Mouse (Mus musculus): ENCODE measurements around the gene Erp27. TPM values are rescaled to one million over a fixed set of nuclear protein-coding genes. Genes with fewer than 3 reads are reported as not detected.

Gene Erp27
- polyA plus RNA-seq, 1 experiment from 2014 or later: 0.80 TPM

DNA sequence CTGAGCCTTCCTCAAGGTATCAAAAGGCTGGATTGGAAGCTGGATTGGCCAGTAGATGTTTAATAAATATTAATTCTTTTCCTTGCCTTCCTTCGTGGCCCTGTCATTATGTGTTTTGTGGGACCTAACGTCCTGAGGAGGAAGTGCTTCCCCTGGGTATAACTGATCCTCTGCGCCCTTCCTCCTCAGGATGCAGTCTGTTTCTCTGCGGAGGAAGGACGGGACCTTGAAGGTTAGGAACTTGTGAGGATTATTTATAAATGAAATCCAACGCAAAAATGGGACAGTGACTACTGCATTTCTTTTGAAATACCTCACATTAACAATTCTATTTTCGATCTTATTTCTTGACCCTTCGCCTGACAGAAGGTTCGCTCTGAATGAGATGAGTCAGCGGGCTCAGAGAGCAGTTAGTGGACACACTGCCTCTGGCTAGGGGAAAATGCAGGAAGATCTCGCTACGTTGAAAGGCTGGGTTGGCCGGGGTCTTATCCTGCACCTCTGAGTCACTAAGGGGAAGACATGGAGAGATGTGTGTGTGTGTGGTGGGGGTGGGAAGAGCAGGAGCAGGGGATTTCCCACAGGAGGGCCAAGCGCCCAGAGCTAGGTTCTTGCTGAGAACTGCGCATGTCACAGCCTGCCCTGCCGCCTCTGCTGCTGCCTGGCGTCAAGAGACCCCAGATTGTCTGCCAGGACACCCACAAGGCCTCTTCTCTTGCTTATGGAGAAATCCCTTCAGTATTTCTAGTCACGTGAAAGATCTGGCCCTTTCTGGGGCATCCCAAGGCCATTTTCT, 16.5 kb upstream of the Erp27 start:
- peak overlapping the region; percentile 77 for H3K27ac ChIP-seq (replicated peaks)
- H3K4me3 ChIP-seq: no peak overlapping the region
- WGBS: 59% methylated on average over 18 of the region's 18 CpGs
- peaks cover under 1% of the 10 kb centered on the region; the same call in 1 of the 2 replicates for H3K36me3 ChIP-seq
- peak overlapping the region; percentile 25 for H3K4me2 ChIP-seq
- H3K9me3 ChIP-seq: no peaks in the 10 kb centered on the region
- no peak for ATAC-seq (ENCODE audit: extremely low read depth, insufficient number of reproducible peaks, low FRiP score, low TSS enrichment)
- H3K9ac ChIP-seq: 0 out of 2 replicates have a peak overlapping the region, but pooled peaks have one; percentile 37
- H3K4me1 ChIP-seq: peaks cover 50% of the 10 kb centered on the region
- no peaks in the 10 kb centered on the region for H3K27me3 ChIP-seq (replicated peaks)

DNA sequence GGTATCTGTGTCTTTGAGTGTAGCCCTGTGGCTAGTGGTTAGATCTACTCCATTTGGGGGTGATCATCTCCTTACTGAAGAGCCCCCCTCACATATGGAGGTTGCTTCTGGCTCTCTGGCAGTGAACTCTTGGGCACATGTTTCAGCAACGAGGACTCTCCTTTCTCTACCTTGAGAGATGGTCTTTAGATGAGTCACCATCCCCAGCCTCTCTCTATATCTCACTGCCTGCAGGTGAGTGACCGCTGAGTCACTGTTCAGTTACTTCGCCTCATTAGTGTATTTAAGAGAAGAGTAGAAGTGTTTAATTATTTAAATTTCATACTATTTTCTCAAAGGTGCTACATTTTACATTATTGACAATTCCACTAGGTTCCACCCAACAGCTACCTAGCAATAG, 15.1 kb upstream of the Erp27 start:
- H3K36me3 ChIP-seq: peaks cover 8% of the 10 kb centered on the region
- H3K9me3 ChIP-seq: no peaks in the 10 kb centered on the region
- H3K4me2 ChIP-seq: no peak overlapping the region
- no peak overlapping the region for H3K9ac ChIP-seq
- H3K27ac ChIP-seq (replicated peaks): no peak overlapping the region
- peaks cover 42% of the 10 kb centered on the region for H3K4me1 ChIP-seq
- H3K27me3 ChIP-seq (replicated peaks): no peaks in the 10 kb centered on the region
- ATAC-seq (ENCODE audit: extremely low read depth, insufficient number of reproducible peaks, low FRiP score, low TSS enrichment): no peak
- H3K4me3 ChIP-seq: no peak overlapping the region
- WGBS: 77% methylated on average over 3 of the region's 3 CpGs

DNA sequence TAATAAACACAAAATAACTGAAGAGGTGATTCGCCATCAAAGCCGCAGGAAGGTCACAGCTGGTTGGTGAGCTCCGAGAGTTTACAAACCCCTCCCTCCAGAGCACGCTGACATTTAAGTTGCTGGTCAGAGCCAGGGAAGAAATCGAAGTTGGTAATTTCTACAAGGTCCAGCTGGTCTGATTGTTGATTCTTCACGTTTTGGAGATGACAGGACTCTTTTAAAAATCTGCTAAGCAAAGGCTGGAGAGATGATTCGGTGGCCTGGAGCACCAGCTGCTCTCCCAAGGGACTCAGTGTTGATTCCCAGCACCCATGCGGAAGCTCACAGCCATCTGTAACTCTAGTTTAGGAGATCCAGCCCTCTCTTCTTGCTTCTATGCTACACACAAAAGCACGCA, 14.4 kb upstream of the Erp27 start:
- no peak for ATAC-seq (ENCODE audit: extremely low read depth, insufficient number of reproducible peaks, low FRiP score, low TSS enrichment)
- Histone ChIP-seq H3K4me1 (peaks cover 40% of the 10 kb centered on the region), H3K4me2 (no peak overlapping the region), H3K27ac (replicated peaks) (no peak overlapping the region), H3K27me3 (replicated peaks) (no peaks in the 10 kb centered on the region), H3K4me3 (no peak overlapping the region), H3K9ac (no peak overlapping the region), H3K36me3 (peaks cover 14% of the 10 kb centered on the region), H3K9me3 (no peaks in the 10 kb centered on the region)
- WGBS: 83% methylated on average over 9 of the region's 9 CpGs

DNA sequence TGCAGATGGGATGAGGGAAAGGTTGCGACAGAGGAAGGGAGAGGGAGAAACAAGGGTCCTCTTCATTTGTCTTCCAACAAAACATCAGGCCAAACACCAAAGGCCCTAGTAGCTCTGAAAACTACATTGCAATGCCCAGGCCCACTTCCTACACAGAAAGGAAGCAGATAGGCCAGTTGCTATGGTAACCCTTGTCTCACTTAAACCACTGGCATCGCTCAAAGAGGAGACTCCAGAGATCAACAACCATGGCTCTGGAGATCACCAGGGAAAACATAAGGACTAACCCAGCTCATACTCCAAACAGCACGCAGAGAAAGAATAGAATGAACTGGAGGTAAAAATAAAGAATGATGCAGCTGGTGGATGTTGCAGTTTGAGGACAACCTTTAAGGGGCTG, 13.3 kb upstream of the Erp27 start:
- 59% methylated on average over 3 of the region's 3 CpGs for WGBS

DNA sequence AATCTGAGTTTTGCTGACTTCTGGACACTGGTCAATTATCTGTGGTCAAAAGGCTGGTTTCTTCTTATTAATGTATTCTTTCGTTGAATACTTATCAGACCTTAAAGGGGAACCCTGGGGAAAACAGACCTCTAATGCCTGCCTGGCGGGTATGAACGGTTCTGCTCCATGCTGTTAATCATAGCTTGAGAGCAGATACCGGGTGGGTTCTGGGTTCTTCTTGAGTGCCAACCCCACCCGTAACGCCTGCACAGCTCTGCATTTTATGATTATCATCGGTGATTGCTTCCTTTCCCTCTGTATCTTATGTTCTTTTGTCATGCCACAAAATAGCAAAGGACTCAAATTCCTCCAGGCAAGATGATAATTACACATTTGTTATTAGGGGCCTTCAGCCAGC, 12.1 kb upstream of the Erp27 start:
- 0 out of 2 replicates have a peak overlapping the region, but pooled peaks have one; percentile 17 for H3K27ac ChIP-seq (replicated peaks)
- peaks cover 14% of the 10 kb centered on the region for H3K36me3 ChIP-seq
- H3K27me3 ChIP-seq (replicated peaks): no peaks in the 10 kb centered on the region
- no peaks in the 10 kb centered on the region for H3K9me3 ChIP-seq
- peaks cover 31% of the 10 kb centered on the region for H3K4me1 ChIP-seq
- 69% methylated on average over 7 of the region's 7 CpGs for WGBS
- no peak for ATAC-seq (ENCODE audit: extremely low read depth, insufficient number of reproducible peaks, low FRiP score, low TSS enrichment)
- no peak overlapping the region for H3K9ac ChIP-seq
- no peak overlapping the region for H3K4me3 ChIP-seq
- no peak overlapping the region for H3K4me2 ChIP-seq

More for the DNA sequence above, 13.3 kb upstream of the Erp27 start:
- Histone ChIP-seq H3K9me3 (no peaks in the 10 kb centered on the region), H3K4me3 (no peak overlapping the region), H3K4me1 (peaks cover 40% of the 10 kb centered on the region), H3K4me2 (no peak overlapping the region), H3K27ac (replicated peaks) (no peak overlapping the region), H3K9ac (no peak overlapping the region), H3K36me3 (peaks cover 14% of the 10 kb centered on the region), H3K27me3 (replicated peaks) (no peaks in the 10 kb centered on the region)
- ATAC-seq (ENCODE audit: extremely low read depth, insufficient number of reproducible peaks, low FRiP score, low TSS enrichment): no peak

DNA sequence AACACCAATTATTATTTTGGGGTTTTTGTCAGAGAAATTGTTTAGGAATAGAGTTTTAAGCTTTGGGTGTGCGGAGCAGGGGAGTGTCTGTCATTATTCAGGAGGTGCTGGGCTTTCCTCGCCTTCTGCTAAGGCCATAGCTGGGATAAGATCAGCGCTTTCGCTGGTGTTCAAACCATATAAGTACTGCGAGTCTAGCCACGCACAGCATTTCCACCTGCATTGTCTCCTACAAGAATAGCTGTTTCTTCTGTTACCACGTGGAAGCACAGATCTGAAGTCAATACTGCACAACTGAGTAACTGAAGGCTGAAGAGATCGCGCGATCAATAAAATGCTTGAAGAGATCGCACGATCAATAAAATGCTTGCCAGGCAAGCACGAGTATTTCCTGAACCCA, 9.3 kb upstream of the Erp27 start:
- Histone ChIP-seq H3K9me3 (no peaks in the 10 kb centered on the region), H3K4me2 (peak overlapping the region; percentile 56), H3K4me3 (no peak overlapping the region; the same call in 1 of the 2 replicates), H3K27ac (replicated peaks) (peak overlapping the region; percentile 86), H3K4me1 (peaks cover 21% of the 10 kb centered on the region), H3K27me3 (replicated peaks) (no peaks in the 10 kb centered on the region), H3K36me3 (peaks cover 25% of the 10 kb centered on the region), H3K9ac (peak overlapping the region; percentile 29)
- no peak for ATAC-seq (ENCODE audit: extremely low read depth, insufficient number of reproducible peaks, low FRiP score, low TSS enrichment)
- WGBS: 77% methylated on average over 13 of the region's 13 CpGs

DNA sequence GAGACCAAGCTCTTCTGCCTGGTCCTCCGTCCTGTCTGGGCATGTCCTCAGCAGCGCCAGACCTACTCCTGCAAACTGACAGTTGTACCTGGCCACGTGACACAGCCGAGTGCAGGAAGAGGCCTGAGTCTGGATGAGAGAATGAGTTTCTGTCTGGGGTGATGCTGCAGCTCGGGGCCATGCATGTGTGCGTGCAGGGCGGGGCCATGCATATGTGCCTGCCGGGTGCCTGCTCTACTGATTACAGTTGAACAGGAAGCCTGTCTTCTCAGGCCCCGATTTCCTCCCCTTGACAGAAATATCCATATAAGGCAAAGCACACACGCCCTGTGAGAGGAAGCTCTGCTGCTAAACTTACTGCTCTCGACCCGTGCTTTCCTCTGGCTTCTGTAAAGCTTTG, 8.7 kb upstream of the Erp27 start:
- peak overlapping the region; percentile 36 for H3K4me3 ChIP-seq
- peak overlapping the region; percentile 29 for H3K9ac ChIP-seq

DNA sequence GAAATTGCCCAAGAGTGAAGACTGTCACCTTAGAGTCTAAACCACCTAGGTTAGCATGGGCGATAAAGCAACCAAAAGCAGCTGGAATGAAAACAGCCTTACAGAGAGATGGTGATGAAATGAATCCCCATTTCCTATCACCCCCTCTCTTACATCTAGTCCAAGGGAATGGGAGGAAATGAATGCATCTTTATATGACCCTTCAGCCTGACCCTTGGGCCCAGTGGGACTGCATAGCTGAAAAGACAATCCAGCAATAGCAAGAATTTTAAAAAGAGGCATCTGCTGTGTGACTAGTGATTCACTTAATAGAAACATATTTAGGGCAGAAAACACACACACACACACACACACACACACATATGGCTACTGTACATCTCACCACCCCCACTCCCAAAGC, 5.6 kb upstream of the Erp27 start:
- ATAC-seq (ENCODE audit: extremely low read depth, insufficient number of reproducible peaks, low FRiP score, low TSS enrichment): no peak
- no peak overlapping the region for H3K9ac ChIP-seq
- no peaks in the 10 kb centered on the region for H3K9me3 ChIP-seq
- H3K4me3 ChIP-seq: no peak overlapping the region
- H3K27ac ChIP-seq (replicated peaks): no peak overlapping the region
- 77% methylated on average over 1 of the region's 1 CpGs for WGBS
- H3K4me2 ChIP-seq: no peak overlapping the region
- H3K4me1 ChIP-seq: peaks cover 20% of the 10 kb centered on the region
- peaks cover 40% of the 10 kb centered on the region for H3K36me3 ChIP-seq
- H3K27me3 ChIP-seq (replicated peaks): no peaks in the 10 kb centered on the region

More for the DNA sequence above, 8.7 kb upstream of the Erp27 start:
- Histone ChIP-seq H3K27me3 (replicated peaks) (no peaks in the 10 kb centered on the region), H3K4me1 (peaks cover 21% of the 10 kb centered on the region), H3K9me3 (no peaks in the 10 kb centered on the region), H3K27ac (replicated peaks) (peak overlapping the region; percentile 86), H3K4me2 (peak overlapping the region; percentile 56), H3K36me3 (peaks cover 31% of the 10 kb centered on the region)
- ATAC-seq (ENCODE audit: extremely low read depth, insufficient number of reproducible peaks, low FRiP score, low TSS enrichment): peak; percentile 73
- WGBS: 2% methylated on average over 12 of the region's 12 CpGs

DNA sequence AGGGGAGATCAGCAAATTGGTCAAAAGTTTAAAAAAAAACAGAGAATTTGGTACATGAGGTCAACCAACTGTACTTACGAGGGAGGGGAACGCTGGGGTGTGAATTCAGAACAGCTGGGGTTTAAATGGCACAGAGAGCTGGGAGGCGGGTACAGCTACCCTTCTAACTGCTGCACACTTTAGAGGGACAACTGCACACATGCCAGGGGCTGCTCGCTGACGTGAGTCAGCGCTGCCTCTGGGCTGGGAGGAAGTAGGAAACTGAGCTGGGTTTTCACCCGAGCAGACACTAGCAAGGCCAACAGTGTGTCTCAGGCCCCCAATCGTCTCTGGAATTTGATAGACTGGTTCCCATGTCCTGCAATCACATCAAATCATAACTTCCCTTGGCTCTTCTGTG, 3.1 kb upstream of the Erp27 start:
- WGBS: 60% methylated on average over 8 of the region's 8 CpGs
- Histone ChIP-seq H3K27me3 (replicated peaks) (no peaks in the 10 kb centered on the region), H3K4me3 (no peak overlapping the region), H3K9me3 (no peaks in the 10 kb centered on the region), H3K4me2 (no peak overlapping the region), H3K36me3 (peaks cover 31% of the 10 kb centered on the region), H3K27ac (replicated peaks) (peak overlapping the region; percentile 53), H3K4me1 (peaks cover 14% of the 10 kb centered on the region), H3K9ac (0 out of 2 replicates have a peak overlapping the region, but pooled peaks have one; percentile 14)
- ATAC-seq (ENCODE audit: extremely low read depth, insufficient number of reproducible peaks, low FRiP score, low TSS enrichment): no peak

DNA sequence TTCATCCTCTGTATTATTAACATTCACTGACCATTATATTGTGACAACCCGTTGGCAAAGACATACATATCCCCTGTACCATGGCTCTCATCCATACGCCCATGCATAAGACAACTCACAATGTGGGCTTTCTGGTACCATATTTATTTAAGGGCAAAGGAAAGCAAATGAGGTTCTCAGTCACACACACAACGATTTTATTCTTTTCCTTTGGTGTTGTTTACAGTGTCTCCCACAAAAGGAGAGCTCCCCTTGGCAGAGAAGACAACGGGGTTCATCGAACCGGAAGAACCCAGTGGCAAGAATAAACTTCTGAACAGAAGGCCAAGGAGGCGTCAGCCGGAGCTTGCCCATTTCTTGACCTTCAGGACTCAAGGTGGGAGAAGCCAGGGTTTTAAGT, 1.6 kb upstream of the Erp27 start, which contains the start of gene Pde6h:
TSS of gene Pde6h (plus strand) at position 301 of the 400 bp plus-strand sequence.
- Histone ChIP-seq H3K36me3 (peaks cover 27% of the 10 kb centered on the region), H3K4me2 (no peak within 1 kb of the TSS), H3K9ac (no peak within 1 kb of the TSS), H3K4me3 (no peak within 1 kb of the TSS), H3K27me3 (replicated peaks) (no peaks in the 10 kb centered on the region), H3K4me1 (peaks cover 20% of the 10 kb centered on the region), H3K27ac (replicated peaks) (no peak within 1 kb of the TSS), H3K9me3 (no peaks in the 10 kb centered on the region)
- WGBS: 90% methylated on average over 8 of the region's 8 CpGs
- ATAC-seq (ENCODE audit: extremely low read depth, insufficient number of reproducible peaks, low FRiP score, low TSS enrichment): no peak

DNA sequence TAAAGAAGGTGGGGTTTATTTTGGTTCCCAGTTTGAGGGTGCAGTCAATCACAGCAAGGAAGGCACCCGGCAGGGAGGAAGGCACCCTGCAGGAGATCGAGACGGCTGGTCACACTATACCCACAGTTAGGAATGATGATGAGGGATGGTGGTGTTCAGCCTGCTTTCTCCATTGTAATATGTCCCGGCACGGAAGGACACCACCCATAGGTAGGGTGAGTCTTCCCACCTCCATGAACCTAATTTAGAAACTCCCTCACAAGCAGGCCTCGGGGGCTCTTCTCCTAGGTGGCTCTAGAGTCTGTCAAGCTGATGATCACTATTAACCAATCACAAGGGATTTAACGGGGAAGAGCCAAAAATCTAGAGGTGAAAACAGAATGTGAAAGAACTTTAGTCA, 891 bp upstream of the Erp27 start:
- no peak for ATAC-seq (ENCODE audit: extremely low read depth, insufficient number of reproducible peaks, low FRiP score, low TSS enrichment)
- no peak overlapping the region for H3K4me3 ChIP-seq
- peaks cover 23% of the 10 kb centered on the region for H3K36me3 ChIP-seq
- H3K27me3 ChIP-seq (replicated peaks): no peaks in the 10 kb centered on the region
- peaks cover 24% of the 10 kb centered on the region for H3K4me1 ChIP-seq
- no peak overlapping the region for H3K27ac ChIP-seq (replicated peaks)
- H3K4me2 ChIP-seq: no peak overlapping the region
- no peak overlapping the region for H3K9ac ChIP-seq
- WGBS: 82% methylated on average over 7 of the region's 7 CpGs
- no peaks in the 10 kb centered on the region for H3K9me3 ChIP-seq

DNA sequence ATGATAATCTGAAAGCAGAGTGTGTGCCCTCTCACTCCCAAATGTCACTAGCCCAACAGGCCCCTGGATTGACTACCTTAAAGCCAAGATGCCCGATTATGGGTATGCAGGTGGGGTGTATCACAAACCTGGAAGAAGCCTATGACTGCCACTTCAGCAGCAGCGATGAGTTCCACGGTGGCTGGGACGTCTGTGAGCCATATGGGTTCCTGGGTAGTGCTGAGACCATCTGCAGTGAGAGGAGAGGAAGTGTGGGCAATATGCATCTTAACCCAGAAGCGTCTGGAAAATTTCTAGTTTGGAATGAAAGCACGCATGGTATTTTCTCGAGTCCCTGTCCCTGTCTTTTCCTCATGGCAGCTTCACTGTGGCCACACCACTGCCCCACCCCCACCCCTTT, 379 bp downstream of the Erp27 start:
- Histone ChIP-seq H3K9ac (0 out of 2 replicates have a peak overlapping the region, but pooled peaks have one; percentile 30), H3K36me3 (peaks cover 23% of the 10 kb centered on the region), H3K27me3 (replicated peaks) (no peaks in the 10 kb centered on the region), H3K4me3 (no peak overlapping the region), H3K27ac (replicated peaks) (no peak overlapping the region), H3K4me1 (peaks cover 25% of the 10 kb centered on the region), H3K9me3 (no peaks in the 10 kb centered on the region), H3K4me2 (no peak overlapping the region)
- 58% methylated on average over 7 of the region's 7 CpGs for WGBS
- no peak for ATAC-seq (ENCODE audit: extremely low read depth, insufficient number of reproducible peaks, low FRiP score, low TSS enrichment)
